Comparison of ENCODE assay signal across 9 mouse cellular contexts in genomic region chr8:72303633-72304032, GRCm38 (mm10). TPM values are rescaled to one million over a fixed set of nuclear protein-coding genes. Genes with fewer than 3 reads are reported as not detected.
A peak's percentile ranks its signal among the peaks of the same experiment; 100 is the strongest.
DNase-seq lines count a peak whose midpoint lies in the region; ATAC-seq and TF ChIP-seq lines count a peak whose summit lies in the region.
"Had no signal": no experiment of that assay in that cellular context is flagged by ENCODE, and none has a peak within 500 bp of the region (broad histone marks: within the 10 kb centered on the region; RNA-seq: fewer than 3 reads in every experiment).

No protein-coding gene starts in this region.

- H3K27ac ChIP-seq in kidney, embryonic 14.5 days (ENCODE audit: low read depth, low read length) = no peak overlapping the region
- H3K27ac ChIP-seq in liver, embryonic 11.5 days (ENCODE audit: low read depth, low read length) = no peak overlapping the region
- H3K27ac ChIP-seq in stomach, embryonic 15.5 days = no peak overlapping the region
- no peak overlapping the region for H3K27ac ChIP-seq in forebrain, postnatal 0 days (ENCODE audit: low read depth, low read length)
- H3K27ac ChIP-seq: hindbrain, embryonic 15.5 days had no signal

- H3K4me3 ChIP-seq in kidney, embryonic 14.5 days (ENCODE audit: low read length) = no peak overlapping the region
- no peak overlapping the region for H3K4me3 ChIP-seq in liver, embryonic 11.5 days (ENCODE audit: low read depth, low read length)
- H3K4me3 ChIP-seq in stomach, embryonic 15.5 days (replicated peaks) = no peak overlapping the region
- no peak overlapping the region for H3K4me3 ChIP-seq in forebrain, postnatal 0 days (ENCODE audit: low read depth, low read length)
- H3K4me3 ChIP-seq: hindbrain, embryonic 15.5 days had no signal

- ATAC-seq in kidney, embryonic 14.5 days (ENCODE audit: low FRiP score, low TSS enrichment) = no peak
- ATAC-seq in liver, embryonic 11.5 days (replicated peaks; ENCODE audit: low FRiP score) = no peak
- ATAC-seq in stomach, embryonic 15.5 days (ENCODE audit: insufficient read depth, low FRiP score, low read depth) = no peak
- no peak for ATAC-seq in forebrain, postnatal 0 days

- 53% methylated on average over 8 of the region's 8 CpGs for WGBS in kidney, embryonic 14.5 days
- WGBS in liver, embryonic 11.5 days = 44% methylated on average over 8 of the region's 8 CpGs
- WGBS in stomach, embryonic 15.5 days = 41% methylated on average over 8 of the region's 8 CpGs
- WGBS in forebrain, postnatal 0 days = 56% methylated on average over 8 of the region's 8 CpGs

- no peaks in the 10 kb centered on the region for H3K9me3 ChIP-seq in kidney, embryonic 14.5 days (ENCODE audit: control insufficient read depth, low read length)
- no peaks in the 10 kb centered on the region for H3K9me3 ChIP-seq in liver, embryonic 11.5 days (ENCODE audit: control insufficient read depth, low read length)
- no peaks in the 10 kb centered on the region for H3K9me3 ChIP-seq in stomach, embryonic 15.5 days
- H3K9me3 ChIP-seq in forebrain, postnatal 0 days (ENCODE audit: low read length) = no peaks in the 10 kb centered on the region
- H3K9me3 ChIP-seq: hindbrain, embryonic 15.5 days had no signal

- 0 out of 2 replicates have a peak, but pooled peaks cover 5% of the 10 kb centered on the region for H3K4me1 ChIP-seq in kidney, embryonic 14.5 days (ENCODE audit: control insufficient read depth, insufficient read depth, low read length)
- H3K4me1 ChIP-seq in liver, embryonic 11.5 days (replicated peaks; ENCODE audit: control insufficient read depth, insufficient read depth, low read length) = no peaks in the 10 kb centered on the region
- H3K4me1 ChIP-seq in stomach, embryonic 15.5 days = 0 out of 2 replicates have a peak, but pooled peaks cover 4% of the 10 kb centered on the region
- no peaks in the 10 kb centered on the region for H3K4me1 ChIP-seq in forebrain, postnatal 0 days (ENCODE audit: insufficient read depth)
- H3K4me1 ChIP-seq: hindbrain, embryonic 15.5 days had no signal

- H3K9ac ChIP-seq in kidney, embryonic 14.5 days (ENCODE audit: low read depth, low read length) = no peak overlapping the region
- H3K9ac ChIP-seq in liver, embryonic 11.5 days (ENCODE audit: low read depth, low read length) = no peak overlapping the region
- H3K9ac ChIP-seq in stomach, embryonic 15.5 days = no peak overlapping the region
- H3K9ac ChIP-seq in forebrain, postnatal 0 days = no peak overlapping the region
- H3K9ac ChIP-seq: hindbrain, embryonic 15.5 days had no signal

- peak; percentile 56 for DNase-seq in kidney, adult 11 months
- DNase-seq in adrenal gland, adult (ENCODE audit: inconsistent age in 2 of 2, low spot score in 1 of 2) = peak; percentile 85 to 92
- DNase-seq in heart, adult 9 months (ENCODE audit: low spot score in 2 of 2) = peak; percentile 91
- DNase-seq in liver, embryonic 11.5 days (ENCODE audit: low spot score) = no peak
- no peak for DNase-seq in forebrain, postnatal 0 days
- DNase-seq in cerebellum, postnatal 4 days (ENCODE audit: low spot score in 2 of 2) = no peak

- no peaks in the 10 kb centered on the region for H3K36me3 ChIP-seq in kidney, embryonic 14.5 days (ENCODE audit: control insufficient read depth, insufficient read depth, low read length)
- H3K36me3 ChIP-seq in liver, embryonic 11.5 days (ENCODE audit: control insufficient read depth, insufficient read depth, low read length) = no peaks in the 10 kb centered on the region
- H3K36me3 ChIP-seq in stomach, embryonic 15.5 days = no peaks in the 10 kb centered on the region
- H3K36me3 ChIP-seq in forebrain, postnatal 0 days (ENCODE audit: insufficient read depth) = no peaks in the 10 kb centered on the region
- H3K36me3 ChIP-seq: hindbrain, embryonic 15.5 days had no signal

- H3K27me3 ChIP-seq in kidney, embryonic 14.5 days (ENCODE audit: control insufficient read depth, insufficient read depth, low read length) = no peaks in the 10 kb centered on the region
- no peaks in the 10 kb centered on the region for H3K27me3 ChIP-seq in liver, embryonic 11.5 days (replicated peaks; ENCODE audit: control insufficient read depth, insufficient read depth, low read length)
- no peaks in the 10 kb centered on the region for H3K27me3 ChIP-seq in stomach, embryonic 15.5 days (replicated peaks)
- H3K27me3 ChIP-seq in forebrain, postnatal 0 days (ENCODE audit: insufficient read depth, low read length) = no peaks in the 10 kb centered on the region
- H3K27me3 ChIP-seq: hindbrain, embryonic 15.5 days had no signal

- no peak overlapping the region for H3K4me2 ChIP-seq in kidney, embryonic 14.5 days (replicated peaks; ENCODE audit: low read depth, low read length)
- peak overlapping the region; percentile 1; the same call in 1 of the 2 replicates for H3K4me2 ChIP-seq in liver, embryonic 11.5 days
- H3K4me2 ChIP-seq in stomach, embryonic 15.5 days = 0 out of 2 replicates have a peak overlapping the region, but pooled peaks have one; percentile 3
- no peak overlapping the region for H3K4me2 ChIP-seq in forebrain, postnatal 0 days (ENCODE audit: low read depth)
- H3K4me2 ChIP-seq: hindbrain, embryonic 15.5 days had no signal

- no peak for TF ChIP-seq CTCF in forebrain, postnatal 0 days (IDR thresholded peaks at IDR 0.05; ENCODE audit: low read depth)

RNA-seq across cellular contexts. Expression of gene Gm10282, which starts 1.4 kb away (rescaled TPM):
- polyA plus RNA-seq in kidney, embryonic 14.5 days (2014; fragmentation: Nextera tagmentation; extraction: Ambion mirVana) = 32.7 and 38.4 TPM in 2 replicates
- polyA plus RNA-seq in liver, embryonic 11.5 days (2014; fragmentation: Nextera tagmentation; extraction: Ambion mirVana) = 20.8 TPM in 2 replicates
- polyA plus RNA-seq in stomach, embryonic 15.5 days (2015; fragmentation: Nextera tagmentation; extraction: Ambion mirVana) = 22.1 and 43.6 TPM in 2 replicates
- total RNA-seq in forebrain, postnatal 0 days (2014; rRNA removed) = 4.5 and 4.7 TPM in 2 replicates
- 14.9 and 15.4 TPM in 2 replicates for polyA plus RNA-seq in forebrain, postnatal 0 days (2015; fragmentation: Nextera tagmentation; extraction: Ambion mirVana)

RNA-seq across cellular contexts. Expression of gene Klf2, which starts 15.2 kb away (rescaled TPM):
- polyA plus RNA-seq in kidney, embryonic 14.5 days (2014; fragmentation: Nextera tagmentation; extraction: Ambion mirVana) = 12.1 and 13.9 TPM in 2 replicates
- 5.3 and 5.5 TPM in 2 replicates for polyA plus RNA-seq in liver, embryonic 11.5 days (2014; fragmentation: Nextera tagmentation; extraction: Ambion mirVana)
- 7.6 and 8.4 TPM in 2 replicates for polyA plus RNA-seq in stomach, embryonic 15.5 days (2015; fragmentation: Nextera tagmentation; extraction: Ambion mirVana)
- 3.8 and 4.0 TPM in 2 replicates for total RNA-seq in forebrain, postnatal 0 days (2014; rRNA removed)
- polyA plus RNA-seq in forebrain, postnatal 0 days (2015; fragmentation: Nextera tagmentation; extraction: Ambion mirVana) = 9.5 and 10.1 TPM in 2 replicates

Comparison
In these comparisons a context has a peak if more than half of its experiments do, and no peak if none do; other contexts are left out.
1. DNase-seq: peak in kidney, adult 11 months (single experiment), adrenal gland, adult (2 of 2) and heart, adult 9 months (2 of 2); none in liver, embryonic 11.5 days (single experiment), forebrain, postnatal 0 days (single experiment) and cerebellum, postnatal 4 days (0 of 2).
2. H3K4me2 ChIP-seq: peak in liver, embryonic 11.5 days (single experiment) and stomach, embryonic 15.5 days (single experiment); none in kidney, embryonic 14.5 days (single experiment) and forebrain, postnatal 0 days (single experiment).